Mouse (Mus musculus) lung, postnatal 14 days (tissue): ENCODE measurements at regions not wholly inside any gene's neighbourhood (a gene's known extent, or its start where the extent isn't known, plus 50 kb on each side); places are given as distances from the start of the nearest gene placed in this dataset.
A peak's percentile ranks its signal among the peaks of the same experiment; 100 is the strongest.

Experiments
- DNase-seq: peaks from one replicate; pipeline ENCODE4 v3.0.0; 2021

GRCm38 (mm10) chr9:50005757-50006576 lies 207.2 kb upstream of the Ncam1 start:
- DNase-seq, result no peak

- DNase-seq, result no peak
These were observed 204.0 kb upstream of the Ncam1 start for GRCm38 (mm10) chr9:50002695-50003094.

- DNase-seq, result no peak
These were observed 202.0 kb upstream of the Ncam1 start for GRCm38 (mm10) chr9:50000497-50001404.

GRCm38 (mm10) chr9:49999970-50000369 lies 201.2 kb upstream of the Ncam1 start:
- no peak for DNase-seq

- no peak for DNase-seq
These were observed 199.4 kb upstream of the Ncam1 start for GRCm38 (mm10) chr9:49998101-49998500.

GRCm38 (mm10) chr9:49989464-49990271 lies 190.9 kb upstream of the Ncam1 start:
- DNase-seq, result peak; percentile 84

GRCm38 (mm10) chr9:49988064-49988463 lies 189.3 kb upstream of the Ncam1 start:
- DNase-seq, result no peak

GRCm38 (mm10) chr9:49987481-49987880 lies 188.8 kb upstream of the Ncam1 start:
- DNase-seq, result no peak

- no peak for DNase-seq
These were observed 181.9 kb upstream of the Ncam1 start for GRCm38 (mm10) chr9:49980344-49981207.

- DNase-seq, result peak; percentile 57
These were observed 177.4 kb upstream of the Ncam1 start for GRCm38 (mm10) chr9:49975938-49976671.

GRCm38 (mm10) chr9:49973974-49974495 lies 175.3 kb upstream of the Ncam1 start:
- DNase-seq, result peak; percentile 28

- DNase-seq, result no peak
These were observed 170.7 kb upstream of the Ncam1 start for GRCm38 (mm10) chr9:49969429-49969828.

GRCm38 (mm10) chr9:49964666-49965065 lies 165.9 kb upstream of the Ncam1 start:
- DNase-seq, result no peak

GRCm38 (mm10) chr9:49962561-49963071 lies 163.9 kb upstream of the Ncam1 start:
- no peak for DNase-seq

- peak; percentile 9 for DNase-seq
These were observed 163.2 kb upstream of the Ncam1 start for GRCm38 (mm10) chr9:49961965-49962364.

GRCm38 (mm10) chr9:49961329-49961728 lies 162.6 kb upstream of the Ncam1 start:
- DNase-seq, result no peak

- DNase-seq, result no peak
These were observed 161.3 kb upstream of the Ncam1 start for GRCm38 (mm10) chr9:49959987-49960386.

- DNase-seq, result no peak
These were observed 160.2 kb upstream of the Ncam1 start for GRCm38 (mm10) chr9:49958890-49959289.

- no peak for DNase-seq
These were observed 155.9 kb upstream of the Ncam1 start for GRCm38 (mm10) chr9:49954601-49955000.

GRCm38 (mm10) chr9:49950321-49950720 lies 151.6 kb upstream of the Ncam1 start:
- no peak for DNase-seq

- no peak for DNase-seq
These were observed 149.8 kb upstream of the Ncam1 start for GRCm38 (mm10) chr9:49948546-49948945.
